Mouse (Mus musculus): Measurements from ENCODE around the gene 2410004B18Rik.

- no peak for TF ChIP-seq CTCF (IDR thresholded peaks at IDR 0.05; ENCODE audit: low read depth)
- no peak for TF ChIP-seq EP300 (optimal IDR thresholded peaks at IDR 0.05)
These were observed 22.0 kb downstream of the 2410004B18Rik start for GRCm38 (mm10) chr3:145959824-145960223.
